Mouse (Mus musculus) embryonic fibroblast, embryonic 13.5 days (primary cell): ENCODE data around the gene Ccdc114.

ENCODE experiments used
- CTCF ChIP-seq: IDR thresholded peaks from 2 replicates; pipeline ENCODE4 v1.5.1; 2011; ENCODE audit warnings: mild to moderate bottlenecking, control low read depth, low read length, moderate library complexity, borderline replicate concordance; ENCODE audit not compliant: insufficient read depth
- POLR2A ChIP-seq: IDR thresholded peaks from 2 replicates; pipeline ENCODE4 v1.6.1; 2011; ENCODE audit warnings: low read depth, mild to moderate bottlenecking, control low read depth, low read length, moderate library complexity

DNA sequence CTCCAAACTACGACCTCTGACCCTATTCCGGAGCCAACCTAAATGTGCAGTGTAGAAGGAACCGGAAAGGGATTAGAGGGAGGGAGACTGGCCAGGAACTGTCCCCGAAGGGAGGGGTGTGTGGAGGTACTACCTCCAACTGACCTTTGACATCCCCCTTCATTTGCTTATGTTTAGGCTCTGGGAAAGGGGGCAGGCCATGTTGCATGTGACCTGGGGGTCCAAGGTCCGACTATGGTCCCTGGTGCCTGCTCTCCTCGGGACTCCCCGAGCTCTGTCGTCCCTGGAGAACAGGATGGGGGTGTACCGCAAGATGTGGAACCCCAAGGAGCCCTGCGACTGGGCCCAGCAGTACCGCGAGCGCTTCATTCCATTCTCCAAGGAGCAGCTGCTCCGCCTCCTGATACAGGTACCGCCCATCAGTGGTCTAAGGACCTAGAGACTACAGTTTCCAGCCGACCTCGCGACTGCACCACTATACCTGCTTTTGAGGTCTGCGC lies 26.6 kb upstream of the Ccdc114 start:
- no peak for TF ChIP-seq CTCF
- peak; percentile 57; the same call in 1 of the 2 replicates for TF ChIP-seq POLR2A
